Mouse (Mus musculus): Measurements from ENCODE around the gene Vwa7.
"Not testable (repeated sequence)": the region's sequence is repeated elsewhere in the genome, so short reads cannot be mapped to it uniquely, and the experiment has no call there.

GRCm38 (mm10) chr17:34995192-34995591 is 21.2 kb upstream of the Vwa7 start:
- not testable (repeated sequence) for TF ChIP-seq POLR2A (IDR thresholded peaks at IDR 0.05; ENCODE audit: borderline replicate concordance, control insufficient read depth, low read depth, low read length); CTCF (IDR thresholded peaks at IDR 0.05; ENCODE audit: control insufficient read depth, insufficient read depth, low read length)

Data from bone marrow, adult 2 months (tissue).